Mouse (Mus musculus) cerebellum, adult 2 months (tissue): ENCODE measurements around the gene Gpc1.

Source experiments
- CTCF ChIP-seq: fragments of 200-500 bp; IDR thresholded peaks from 2 replicates; pipeline ENCODE4 v1.5.1; 2011; ENCODE audit warnings: low read depth, mild to moderate bottlenecking, control low read depth, low read length, moderate library complexity, borderline replicate concordance; ENCODE audit not compliant: insufficient read depth
- POLR2A ChIP-seq: fragments of 200-500 bp; IDR thresholded peaks from 2 replicates; pipeline ENCODE4 v1.6.1; 2011; ENCODE audit warnings: low read length, control low read depth, borderline replicate concordance; ENCODE audit not compliant: insufficient read depth

- peak; percentile 96 for TF ChIP-seq CTCF
- no peak for TF ChIP-seq POLR2A
These were observed 63.6 kb downstream of the Gpc1 start for GRCm38 (mm10) chr1:92895089-92895488.
